Mouse (Mus musculus) C2C12 (cell line): ENCODE measurements around the gene Sult1a1.

ENCODE experiments used
- CEBPB ChIP-seq: IDR thresholded peaks from one replicate; pipeline ENCODE4 v1.6.1; 2011; ENCODE audit warnings: low read depth, mild to moderate bottlenecking, control low read depth, moderate library complexity
- CTCF ChIP-seq: IDR thresholded peaks from one replicate; pipeline ENCODE4 v1.5.1; 2011; ENCODE audit not compliant: control insufficient read depth, insufficient read depth, insufficient read length
- MAX ChIP-seq: IDR thresholded peaks from one replicate; pipeline ENCODE4 v1.6.1; 2011; ENCODE audit warnings: mild to moderate bottlenecking, control low read depth
- MYOG ChIP-seq: IDR thresholded peaks from one replicate; pipeline ENCODE4 v1.6.1; 2011; ENCODE audit not compliant: control insufficient read depth, insufficient read length; ENCODE audit errors: extremely low read depth

DNA sequence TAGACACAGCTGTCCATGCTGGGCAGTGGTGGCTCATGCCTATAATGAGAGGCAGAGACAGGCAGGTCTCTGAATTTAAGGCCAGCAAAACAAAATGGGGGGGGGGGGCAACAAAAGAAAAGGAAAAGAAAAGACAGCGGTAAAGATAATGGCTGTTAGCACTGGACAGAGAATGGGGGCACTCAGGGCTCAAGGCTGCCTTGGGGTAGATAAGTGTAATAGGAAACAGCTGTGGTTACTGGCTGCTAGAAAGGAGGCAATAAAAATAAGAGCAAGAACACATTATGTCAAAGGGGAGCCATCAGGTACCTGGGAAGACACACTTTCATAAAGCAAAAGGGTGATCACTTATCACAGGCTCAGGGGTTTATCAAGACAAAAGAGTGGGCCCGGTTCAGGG is 43.8 kb downstream of the Sult1a1 start:
- TF ChIP-seq MAX (no peak), CTCF (no peak), MYOG (no peak), CEBPB (no peak)
